Mouse (Mus musculus): Measurements from ENCODE around the gene Clic5.

- TF ChIP-seq CTCF (conservative IDR thresholded peaks at IDR 0.05; ENCODE audit: insufficient read depth, insufficient read length, low read depth, low read length), result no peak
- no peak for TF ChIP-seq POLR2A (IDR thresholded peaks at IDR 0.05; ENCODE audit: low read depth, low read length)
Observed at GRCm38 (mm10) chr17:44169676-44170075, 18.7 kb upstream of the Clic5 start.

Data from kidney, adult 2 months (tissue).